Mouse (Mus musculus) bone marrow macrophage, adult 2 months (primary cell): ENCODE data around the gene Clic5.

ENCODE experiments used
- CTCF ChIP-seq: IDR thresholded peaks from 2 replicates; pipeline ENCODE4 v1.5.1; 2012; ENCODE audit warnings: low read depth, mild to moderate bottlenecking, low read length, moderate library complexity
- POLR2A ChIP-seq: IDR thresholded peaks from 2 replicates; pipeline ENCODE4 v1.6.1; 2012; ENCODE audit warnings: mild to moderate bottlenecking, low read depth, low read length, borderline replicate concordance

GRCm38 (mm10) chr17:44327279-44328146 is 139.1 kb downstream of the Clic5 start:
- no peak for TF ChIP-seq POLR2A
- no peak for TF ChIP-seq CTCF
